ENCODE assay signal across 37 mouse cellular contexts in the genomic region with DNA sequence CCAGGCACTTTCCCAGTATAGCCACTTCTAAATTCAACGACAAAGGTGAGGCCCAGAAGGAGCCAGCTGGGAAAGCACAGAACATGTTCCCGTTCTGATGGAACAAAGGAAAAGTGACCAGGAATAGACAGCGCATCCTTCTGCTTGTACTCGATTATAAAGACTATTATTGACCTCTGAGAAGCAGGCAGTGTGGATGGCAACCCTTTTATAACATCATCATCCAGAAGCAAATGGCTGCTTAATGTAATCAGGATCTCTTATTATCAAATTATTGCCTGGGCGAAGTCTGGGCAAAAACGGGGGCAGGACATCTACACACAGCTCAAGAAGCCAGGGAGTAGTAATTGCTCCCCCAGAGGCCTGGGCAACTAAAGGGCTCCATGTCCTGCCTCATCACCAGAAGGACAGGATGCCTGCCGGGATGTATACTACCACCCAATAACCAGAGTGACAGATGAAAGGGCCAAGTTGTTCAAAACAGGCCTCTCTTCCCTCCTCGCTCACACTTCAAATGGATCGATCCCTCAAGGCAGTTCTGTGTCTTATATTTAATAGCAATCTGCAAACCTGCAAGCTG. TPM values are rescaled to one million over a fixed set of nuclear protein-coding genes. Genes with fewer than 3 reads are reported as not detected.
A peak's percentile ranks its signal among the peaks of the same experiment; 100 is the strongest.
DNase-seq lines count a peak whose midpoint lies in the region.
"Had no signal": no experiment of that assay in that cellular context is flagged by ENCODE, and none has a peak within 500 bp of the region (broad histone marks: within the 10 kb centered on the region; RNA-seq: fewer than 3 reads in every experiment).

No protein-coding gene starts in this region.

- intact Hi-C loops in heart, postnatal 25 days (cut with DNase I), result no loop called here

- peak; percentile 2 to 3 for DNase-seq in frontal cortex, postnatal 10 days (ENCODE audit: low spot score in 2 of 2)
- no peak for DNase-seq in frontal cortex, adult 2 months (ENCODE audit: extremely low spot score in 1 of 2, low spot score in 1 of 2)
- DNase-seq in heart, postnatal 4 days, result peak; percentile 3
- no peak for DNase-seq in heart, postnatal 25 days (ENCODE audit: low spot score)
- DNase-seq in right cerebral cortex, postnatal 25 days, result peak; percentile 1
- DNase-seq in right cerebral cortex, postnatal 36 days (ENCODE audit: low spot score in 2 of 2), result no peak
- DNase-seq in urinary bladder, postnatal 4 days (ENCODE audit: low spot score in 2 of 2), result peak; percentile 11 to 25
- DNase-seq in urinary bladder, postnatal 14 days (ENCODE audit: low spot score), result no peak
- DNase-seq: cerebellum, adult 11-12 months; cerebellum, postnatal 10 days; kidney, adult 8-10 months; liver, embryonic 13.5 days; lung, postnatal 4 days; retina, postnatal 1 day; thymus, adult 2 months had no signal

RNA-seq across cellular contexts. Expression of a gene that starts 0.7 kb away (rescaled TPM):
- polyA plus RNA-seq in frontal cortex, adult 2 months (2012; rRNA removed), result 9.7 and 13.0 TPM in 2 replicates
- under 1 TPM; 0.21 to 0.52 TPM for total RNA-seq in heart, postnatal 4 days (2021)
- not detected for total RNA-seq in heart, postnatal 25 days (2021)
- total RNA-seq: common myeloid progenitor, adult 5-6 weeks; megakaryocyte-erythroid progenitor cell, adult 5-6 weeks had no signal
- polyA plus RNA-seq: forebrain, embryonic 10.5 days; hindbrain, embryonic 10.5 days; limb, embryonic 10.5 days had no signal

RNA-seq across cellular contexts. Expression of a gene that starts 2.0 kb away (rescaled TPM):
- 81.5 and 87.4 TPM in 2 replicates for polyA plus RNA-seq in frontal cortex, adult 2 months (2012; rRNA removed)
- 10 to 100 TPM; 51.9 to 58.1 TPM for total RNA-seq in heart, postnatal 4 days (2021)
- 10 to 100 TPM; 64.4 to 71.1 TPM for total RNA-seq in heart, postnatal 25 days (2021)

RNA-seq across cellular contexts. Expression of a gene that starts 15.7 kb away (rescaled TPM):
- 0.97 and 1.4 TPM in 2 replicates for polyA plus RNA-seq in frontal cortex, adult 2 months (2012; rRNA removed)
- not detected for total RNA-seq in heart, postnatal 4 days (2021)
- total RNA-seq in heart, postnatal 25 days (2021), result not detected

RNA-seq across cellular contexts. Expression of a gene that starts 36.7 kb away (rescaled TPM):
- polyA plus RNA-seq in frontal cortex, adult 2 months (2012; rRNA removed), result not detected in 2 replicates
- not detected for total RNA-seq in heart, postnatal 4 days (2021)
- not detected for total RNA-seq in heart, postnatal 25 days (2021)
- total RNA-seq: adrenal gland, postnatal 14 days; common myeloid progenitor, adult 5-6 weeks; layer of hippocampus, adult 8-10 months; left cerebral cortex, postnatal 10 days; megakaryocyte-erythroid progenitor cell, adult 5-6 weeks; MEL had no signal
- polyA plus RNA-seq: embryonic facial prominence, embryonic 13.5 days; forebrain, embryonic 10.5 days; forebrain, embryonic 16.5 days; gonadal fat pad, adult 2 months; heart, embryonic 10.5 days; heart, embryonic 15.5 days; hindbrain, embryonic 10.5 days; hindbrain, embryonic 15.5 days; intestine, embryonic 16.5 days; kidney, postnatal 0 days; limb, embryonic 10.5 days; limb, embryonic 15.5 days; liver, embryonic 13.5 days; lung, postnatal 0 days; midbrain, embryonic 15.5 days; neural tube, embryonic 15.5 days; stomach, embryonic 15.5 days; thymus, adult 2 months had no signal

RNA-seq across cellular contexts. Expression of a gene that starts 36.9 kb away (rescaled TPM):
- 0.65 and 0.90 TPM in 2 replicates for polyA plus RNA-seq in frontal cortex, adult 2 months (2012; rRNA removed)
- total RNA-seq in heart, postnatal 4 days (2021), result not detected
- total RNA-seq in heart, postnatal 25 days (2021), result not detected
- total RNA-seq: adrenal gland, postnatal 14 days; common myeloid progenitor, adult 5-6 weeks; megakaryocyte-erythroid progenitor cell, adult 5-6 weeks; MEL had no signal
- polyA plus RNA-seq: embryonic facial prominence, embryonic 13.5 days; forebrain, embryonic 10.5 days; heart, embryonic 10.5 days; intestine, embryonic 16.5 days; kidney, postnatal 0 days; limb, embryonic 10.5 days; limb, embryonic 15.5 days; liver, embryonic 13.5 days had no signal

Comparison
In these comparisons a context has a peak if more than half of its experiments do, and no peak if none do; other contexts are left out.
1. DNase-seq: peak in frontal cortex, postnatal 10 days (2 of 2), heart, postnatal 4 days (single experiment), right cerebral cortex, postnatal 25 days (single experiment) and urinary bladder, postnatal 4 days (2 of 2); none in frontal cortex, adult 2 months (0 of 2), heart, postnatal 25 days (single experiment), right cerebral cortex, postnatal 36 days (0 of 2) and urinary bladder, postnatal 14 days (single experiment).